Comparison of ENCODE assay signal across 8 mouse cellular contexts in genomic region chr17:25808789-25809605, GRCm38 (mm10). TPM values are rescaled to one million over a fixed set of nuclear protein-coding genes. Genes with fewer than 3 reads are reported as not detected.
DNase-seq lines count a peak whose midpoint lies in the region; ATAC-seq and TF ChIP-seq lines count a peak whose summit lies in the region.

Gene Fbxl16, plus strand, starts transcription at chr17:25809085.

- no peaks in the 10 kb centered on the region for H3K36me3 ChIP-seq in forebrain, postnatal 0 days (ENCODE audit: insufficient read depth)
- H3K36me3 ChIP-seq in hindbrain, embryonic 13.5 days = no peaks in the 10 kb centered on the region
- H3K36me3 ChIP-seq in lung, postnatal 0 days (ENCODE audit: insufficient read depth, low read length) = no peaks in the 10 kb centered on the region

- TF ChIP-seq EP300 in lung, postnatal 0 days (IDR thresholded peaks at IDR 0.05) = no peak

- peak within 1 kb of the TSS; percentile 95 for H3K4me3 ChIP-seq in forebrain, postnatal 0 days (ENCODE audit: low read depth, low read length)
- H3K4me3 ChIP-seq in hindbrain, embryonic 13.5 days = peak within 1 kb of the TSS; percentile 86
- H3K4me3 ChIP-seq in lung, postnatal 0 days (ENCODE audit: low read depth, low read length) = peak within 1 kb of the TSS; percentile 51

- 1% methylated on average over 91 of the region's 100 CpGs for WGBS in forebrain, postnatal 0 days
- under 1% methylated on average over 85 of the region's 100 CpGs for WGBS in hindbrain, embryonic 13.5 days
- 1% methylated on average over 64 of the region's 100 CpGs for WGBS in lung, postnatal 0 days

- CTCF ChIA-PET in Patski (lab: Charles Lee) = no interaction called here

- peak within 1 kb of the TSS; percentile 96 for H3K27ac ChIP-seq in forebrain, postnatal 0 days (ENCODE audit: low read depth, low read length)
- peak within 1 kb of the TSS; percentile 98 for H3K27ac ChIP-seq in hindbrain, embryonic 13.5 days
- H3K27ac ChIP-seq in lung, postnatal 0 days (ENCODE audit: low read length) = no peak within 1 kb of the TSS

- H3K4me2 ChIP-seq in forebrain, postnatal 0 days (ENCODE audit: low read depth) = peak within 1 kb of the TSS; percentile 65
- peak within 1 kb of the TSS; percentile 95 for H3K4me2 ChIP-seq in hindbrain, embryonic 13.5 days
- peak within 1 kb of the TSS; percentile 79 for H3K4me2 ChIP-seq in lung, postnatal 0 days (replicated peaks; ENCODE audit: low read depth, low read length)

- in situ Hi-C loops in Patski (cut with MboI; ENCODE audit: low pct_unique_long_range_greater_than_20kb) = no loop called here

- peak within 1 kb of the TSS; percentile 97 for H3K9ac ChIP-seq in forebrain, postnatal 0 days
- H3K9ac ChIP-seq in hindbrain, embryonic 13.5 days = peak within 1 kb of the TSS; percentile 98
- no peak within 1 kb of the TSS for H3K9ac ChIP-seq in lung, postnatal 0 days (replicated peaks; ENCODE audit: low read depth)

- H3K9me3 ChIP-seq in forebrain, postnatal 0 days (ENCODE audit: low read length) = no peaks in the 10 kb centered on the region
- no peaks in the 10 kb centered on the region for H3K9me3 ChIP-seq in hindbrain, embryonic 13.5 days
- H3K9me3 ChIP-seq in lung, postnatal 0 days (ENCODE audit: low read length) = no peaks in the 10 kb centered on the region

- peaks cover 11% of the 10 kb centered on the region for H3K27me3 ChIP-seq in Patski
- no peaks in the 10 kb centered on the region for H3K27me3 ChIP-seq in forebrain, postnatal 0 days (ENCODE audit: insufficient read depth, low read length)
- peaks cover 3% of the 10 kb centered on the region; the same call in 1 of the 2 replicates for H3K27me3 ChIP-seq in hindbrain, embryonic 13.5 days
- peaks cover 24% of the 10 kb centered on the region for H3K27me3 ChIP-seq in lung, postnatal 0 days (replicated peaks; ENCODE audit: insufficient read depth, low read length)

- POLR2A ChIA-PET in Patski (lab: Charles Lee) = interaction anchor here (1.4 to 1.5 kb wide), 2 partner anchors 12 to 24 kb away, joined by 4 read pairs; partner anchors contain the start of genes Metrn and Stub1

- H3K4me1 ChIP-seq in forebrain, postnatal 0 days (ENCODE audit: insufficient read depth) = peaks cover 29% of the 10 kb centered on the region
- peaks cover 56% of the 10 kb centered on the region for H3K4me1 ChIP-seq in hindbrain, embryonic 13.5 days (replicated peaks)
- 0 out of 2 replicates have a peak, but pooled peaks cover 6% of the 10 kb centered on the region for H3K4me1 ChIP-seq in lung, postnatal 0 days (ENCODE audit: insufficient read depth, low read depth, low read length)

- no peak for DNase-seq in Patski (ENCODE audit: low read depth, low spot score)
- peak; percentile 95 for DNase-seq in cerebellum, adult 11 months
- peak; percentile 97 for DNase-seq in forebrain, postnatal 0 days
- peak; percentile 91 for DNase-seq in layer of hippocampus, postnatal 36 days
- peak; percentile 68 for DNase-seq in lung, postnatal 0 days (ENCODE audit: low spot score)
- DNase-seq in right cerebral cortex, postnatal 14 days = peak; percentile 87
- DNase-seq in urinary bladder, adult 18-20 months (ENCODE audit: low spot score in 2 of 2) = no peak

- TF ChIP-seq CTCF in Patski (IDR thresholded peaks at IDR 0.05) = no peak
- peak; percentile 58 for TF ChIP-seq CTCF in forebrain, postnatal 0 days (IDR thresholded peaks at IDR 0.05; ENCODE audit: low read depth)
- peak; percentile 44 for TF ChIP-seq CTCF in lung, postnatal 0 days (IDR thresholded peaks at IDR 0.05)

- peak; percentile 41 for ATAC-seq in Patski
- peak; percentile 92 for ATAC-seq in forebrain, postnatal 0 days
- ATAC-seq in hindbrain, embryonic 13.5 days (ENCODE audit: low FRiP score) = peak; percentile 82
- peak; percentile 80 for ATAC-seq in lung, postnatal 0 days

RNA-seq across cellular contexts. Expression of gene Fbxl16, which starts in this region (rescaled TPM):
- polyA plus RNA-seq in Patski (2021) = 4.0 TPM
- 97.6 and 133 TPM in 2 replicates for total RNA-seq in forebrain, postnatal 0 days (2014; rRNA removed)
- 27.1 and 58.7 TPM in 2 replicates for polyA plus RNA-seq in forebrain, postnatal 0 days (2015; fragmentation: Nextera tagmentation; extraction: Ambion mirVana)
- polyA plus RNA-seq in hindbrain, embryonic 13.5 days (2015; fragmentation: Nextera tagmentation; extraction: Ambion mirVana) = 29.1 and 32.4 TPM in 2 replicates
- 100 to 1,000 TPM; 643 to 644 TPM for total RNA-seq in layer of hippocampus, postnatal 36 days (2021)
- polyA plus RNA-seq in lung, postnatal 0 days (2015; fragmentation: Nextera tagmentation; extraction: Ambion mirVana) = 0.43 and 0.70 TPM in 2 replicates

Comparison
In these comparisons a context has a peak if more than half of its experiments do, and no peak if none do; other contexts are left out.
1. Peak in DNase-seq, ATAC-seq, H3K4me3 ChIP-seq and H3K4me2 ChIP-seq in lung, postnatal 0 days; RNA of the gene not detected or under 1 TPM.
2. ATAC-seq: peak in every context shown above with its lines; median percentile 92 in forebrain, postnatal 0 days; 82 in hindbrain, embryonic 13.5 days; 80 in lung, postnatal 0 days; 41 in Patski.
3. DNase-seq: peak in cerebellum, adult 11 months (single experiment), forebrain, postnatal 0 days (single experiment), layer of hippocampus, postnatal 36 days (2 of 2) and right cerebral cortex, postnatal 14 days (single experiment); none in Patski (single experiment) and urinary bladder, adult 18-20 months (0 of 2).
4. Peak in every context shown above with its lines, with median percentiles within 50 percentile points of each other: H3K4me2 ChIP-seq and H3K4me3 ChIP-seq.